Mouse (Mus musculus) embryonic stem cell, embryonic (primary cell): Measurements from ENCODE around the gene Trp53bp2.

Experiments
- CTCF ChIA-PET, 4 experiments: fragments of 300-600 bp in 2 of 4; fragments of 350-600 bp in 2 of 4; sonication (Branson Sonifier 250); formaldehyde crosslinking; loops; one replicate each; lab custom pipeline; 2022; ENCODE audit warnings: inconsistent platforms in 2 of 4; lab: Charles Lee
- POLR2A ChIA-PET, 4 experiments: fragments of 300-600 bp in 2 of 4; fragments of 350-600 bp in 2 of 4; sonication (Branson Sonifier 250); formaldehyde crosslinking; loops; one replicate each; lab custom pipeline; 2022; ENCODE audit warnings: antibody characterized with exemption in 4 of 4, inconsistent platforms in 1 of 4; lab: Charles Lee

The Trp53bp2 gene

GRCm38 (mm10) chr1:182478935-182479334, 70.0 kb downstream of the Trp53bp2 start:
- CTCF ChIA-PET: no interaction called here
- POLR2A ChIA-PET: interaction anchor here in 1 of 4 experiments (0.8 kb wide), 1 partner anchor 9 kb away, joined by 3 read pairs; no protein-coding TSS in a partner anchor

GRCm38 (mm10) chr1:182481138-182481537, 72.2 kb downstream of the Trp53bp2 start:
- POLR2A ChIA-PET: interaction anchor here in 1 of 4 experiments (1.3 to 2.8 kb wide), 2 partner anchors 15 to 47 kb away, joined by 3 to 8 read pairs; no protein-coding TSS in a partner anchor
- CTCF ChIA-PET: interaction anchor here in 1 of 4 experiments (1.4 kb wide), 1 partner anchor 9 kb away, joined by 5 read pairs; no protein-coding TSS in a partner anchor

GRCm38 (mm10) chr1:182481646-182482295, 72.8 kb downstream of the Trp53bp2 start:
- CTCF ChIA-PET: interaction anchor here in 2 of 4 experiments (0.6 to 2.0 kb wide), 3 partner anchors 9 to 632 kb away, joined by 3 to 6 read pairs (median 3); no protein-coding TSS in a partner anchor
- POLR2A ChIA-PET: interaction anchor here in 3 of 4 experiments (0.5 to 2.8 kb wide), 4 partner anchors 9 to 81 kb away, joined by 3 to 8 read pairs (median 4); no protein-coding TSS in a partner anchor

- CTCF ChIA-PET: interaction anchor here in 3 of 4 experiments (0.6 to 2.0 kb wide), 5 partner anchors 8 to 346 kb away, joined by 3 to 13 read pairs (median 3); no protein-coding TSS in a partner anchor
These were observed 74.3 kb downstream of the Trp53bp2 start for GRCm38 (mm10) chr1:182482991-182483909.

GRCm38 (mm10) chr1:182483910-182484274, 74.9 kb downstream of the Trp53bp2 start:
- ChIA-PET CTCF (interaction anchor here in 3 of 4 experiments (0.6 to 2.0 kb wide), 4 partner anchors 44 to 347 kb away, joined by 3 to 13 read pairs (median 4); no protein-coding TSS in a partner anchor), POLR2A (interaction anchor here (0.6 to 1.1 kb wide), 7 partner anchors 9 to 1579 kb away, joined by 3 to 17 read pairs (median 4); partner anchors contain the start of gene Trp53bp2 (in 1 of the 4))

More at GRCm38 (mm10) chr1:182482991-182483909, 74.3 kb downstream of the Trp53bp2 start:
- POLR2A ChIA-PET: interaction anchor here (0.6 to 2.8 kb wide), 10 partner anchors 8 to 1578 kb away, joined by 3 to 17 read pairs (median 4); partner anchors contain the start of gene Trp53bp2 (in 1 of the 4)

GRCm38 (mm10) chr1:182488503-182488902, 79.5 kb downstream of the Trp53bp2 start:
- CTCF ChIA-PET: interaction anchor here in 2 of 4 experiments (1.1 to 1.5 kb wide), 4 partner anchors 12 to 434 kb away, joined by 3 to 4 read pairs (median 4); no protein-coding TSS in a partner anchor
- POLR2A ChIA-PET: interaction anchor here in 2 of 4 experiments (1.3 kb wide), 2 partner anchors 40 to 80 kb away, joined by 3 to 4 read pairs; partner anchors contain the start of gene Trp53bp2 (in 1 of the 2)

- CTCF ChIA-PET: interaction anchor here (0.6 to 2.0 kb wide), 45 partner anchors 8 to 879 kb away, joined by 3 to 15 read pairs (median 3); partner anchors contain the start of gene Trp53bp2 (in 1 of the 4)
These were observed 81.0 kb downstream of the Trp53bp2 start for GRCm38 (mm10) chr1:182489803-182490452.

GRCm38 (mm10) chr1:182490568-182490967, 81.6 kb downstream of the Trp53bp2 start:
- ChIA-PET CTCF (interaction anchor here (0.6 to 2.0 kb wide), 27 partner anchors 9 to 1245 kb away, joined by 3 to 15 read pairs (median 4); partner anchors contain the start of gene Trp53bp2 (in 1 of the 4)), POLR2A (interaction anchor here in 2 of 4 experiments (0.9 to 1.5 kb wide), 4 partner anchors 8 to 149 kb away, joined by 4 read pairs; partner anchors contain the start of gene Fbxo28 (in 1 of the 2))

More at GRCm38 (mm10) chr1:182489803-182490452, 81.0 kb downstream of the Trp53bp2 start:
- POLR2A ChIA-PET: interaction anchor here in 2 of 4 experiments (0.5 to 1.5 kb wide), 6 partner anchors 17 to 148 kb away, joined by 3 to 4 read pairs (median 4); partner anchors contain the start of genes Fbxo28 (in 1 of the 2) and Trp53bp2 (in 1 of the 2)

- CTCF ChIA-PET: interaction anchor here in 2 of 4 experiments (0.8 to 1.6 kb wide), 3 partner anchors 9 to 14 kb away, joined by 3 to 6 read pairs (median 4); no protein-coding TSS in a partner anchor
- POLR2A ChIA-PET: interaction anchor here in 1 of 4 experiments (0.6 kb wide), 1 partner anchor 71 kb away, joined by 3 read pairs; no protein-coding TSS in a partner anchor
These were observed 82.9 kb downstream of the Trp53bp2 start for GRCm38 (mm10) chr1:182491839-182492238.

- CTCF ChIA-PET: interaction anchor here in 3 of 4 experiments (0.9 to 1.1 kb wide), 3 partner anchors 12 to 606 kb away, joined by 3 to 4 read pairs (median 3); no protein-coding TSS in a partner anchor
- POLR2A ChIA-PET: interaction anchor here in 3 of 4 experiments (0.5 to 1.3 kb wide), 7 partner anchors 18 to 888 kb away, joined by 3 to 9 read pairs (median 3); partner anchors contain the start of gene Capn2 (in 1 of the 3)
These were observed 85.5 kb downstream of the Trp53bp2 start for GRCm38 (mm10) chr1:182494285-182495145.

- POLR2A ChIA-PET: interaction anchor here in 1 of 4 experiments (0.8 kb wide), 1 partner anchor 88 kb away, joined by 4 read pairs; no protein-coding TSS in a partner anchor
- CTCF ChIA-PET: interaction anchor here in 1 of 4 experiments (0.6 kb wide), 1 partner anchor 162 kb away, joined by 4 read pairs; no protein-coding TSS in a partner anchor
These were observed 87.7 kb downstream of the Trp53bp2 start for GRCm38 (mm10) chr1:182496685-182497084.

- POLR2A ChIA-PET: interaction anchor here in 1 of 4 experiments (0.9 kb wide), 1 partner anchor 13 kb away, joined by 3 read pairs; no protein-coding TSS in a partner anchor
- CTCF ChIA-PET: interaction anchor here in 1 of 4 experiments (0.7 kb wide), 1 partner anchor 10 kb away, joined by 3 read pairs; no protein-coding TSS in a partner anchor
These were observed 88.8 kb downstream of the Trp53bp2 start for GRCm38 (mm10) chr1:182497736-182498135.

- CTCF ChIA-PET: no interaction called here
- POLR2A ChIA-PET: interaction anchor here in 1 of 4 experiments (0.6 kb wide), 1 partner anchor 63 kb away, joined by 3 read pairs; no protein-coding TSS in a partner anchor
These were observed 90.6 kb downstream of the Trp53bp2 start for GRCm38 (mm10) chr1:182499443-182500089.

GRCm38 (mm10) chr1:182500224-182500623, 91.3 kb downstream of the Trp53bp2 start:
- CTCF ChIA-PET: interaction anchor here in 1 of 4 experiments (0.6 kb wide), 1 partner anchor 619 kb away, joined by 5 read pairs; no protein-coding TSS in a partner anchor
- POLR2A ChIA-PET: no interaction called here

GRCm38 (mm10) chr1:182500843-182501242, 91.9 kb downstream of the Trp53bp2 start:
- ChIA-PET POLR2A (interaction anchor here in 1 of 4 experiments (0.7 kb wide), 1 partner anchor 183 kb away, joined by 3 read pairs; no protein-coding TSS in a partner anchor), CTCF (interaction anchor here in 1 of 4 experiments (0.6 kb wide), 1 partner anchor 620 kb away, joined by 5 read pairs; no protein-coding TSS in a partner anchor)
